Mouse (Mus musculus) liver, embryonic 12.5 days (tissue): Measurements from ENCODE around the gene Mmp15. TPM values are rescaled to one million over a fixed set of nuclear protein-coding genes. Genes with fewer than 3 reads are reported as not detected.

Source experiments
- ATAC-seq: fragments of 200-750 bp; cut with Nextera tagmentation; 2 replicates; pipeline ENCODE4 v1.8.0; 2017; ENCODE audit warnings: moderate number of reproducible peaks, mild to moderate bottlenecking, moderate library complexity
- H3K27ac ChIP-seq: fragments of 300-500 bp; sonication (generic); 2 replicates; pipeline ENCODE4 v1.5.1; 2016; ENCODE audit warnings: mild to moderate bottlenecking
- H3K27me3 ChIP-seq: fragments of 300-500 bp; sonication (generic); replicated peaks from 2 replicates; pipeline ENCODE4 v1.6.1; 2016; ENCODE audit warnings: mild to moderate bottlenecking, moderate library complexity
- H3K36me3 ChIP-seq: fragments of 300-500 bp; sonication (generic); 2 replicates; pipeline ENCODE4 v1.6.1; 2016; ENCODE audit warnings: mild to moderate bottlenecking, moderate library complexity
- H3K4me1 ChIP-seq: fragments of 300-500 bp; sonication (generic); 2 replicates; pipeline ENCODE4 v1.6.1; 2016
- H3K4me2 ChIP-seq: fragments of 300-500 bp; sonication (generic); 2 replicates; pipeline ENCODE4 v1.6.1; 2016; ENCODE audit warnings: mild to moderate bottlenecking, moderate library complexity
- H3K4me3 ChIP-seq: fragments of 300-500 bp; sonication (generic); 2 replicates; pipeline ENCODE4 v1.5.1; 2016; ENCODE audit warnings: mild to moderate bottlenecking, moderate library complexity
- H3K9ac ChIP-seq: fragments of 300-500 bp; sonication (generic); 2 replicates; pipeline ENCODE4 v1.6.1; 2016; ENCODE audit warnings: mild to moderate bottlenecking, moderate library complexity
- H3K9me3 ChIP-seq: fragments of 300-500 bp; sonication (generic); replicated peaks from 2 replicates; pipeline ENCODE4 v1.6.1; 2016; ENCODE audit warnings: mild to moderate bottlenecking, moderate library complexity
- WGBS: fragments of 180-500 bp; shearing (Covaris S2); methylation state at CpG from one replicate; pipeline ENCODE4 v1.1.7; 2016; ENCODE audit not compliant: insufficient replicate concordance; 5-methylcytosine and 5-hydroxymethylcytosine counted together
- polyA plus RNA-seq: library from polyadenylated mRNA; unstranded; fragments of >200 nt; fragmentation: Nextera tagmentation; extraction: Ambion mirVana; gene quantifications from 2 replicates; pipeline ENCODE4 v1.2.1, GENCODE M21; 2016

Mmp15 gene
- polyA plus RNA-seq, 1 experiment from 2014 or later: 2.9 TPM

DNA sequence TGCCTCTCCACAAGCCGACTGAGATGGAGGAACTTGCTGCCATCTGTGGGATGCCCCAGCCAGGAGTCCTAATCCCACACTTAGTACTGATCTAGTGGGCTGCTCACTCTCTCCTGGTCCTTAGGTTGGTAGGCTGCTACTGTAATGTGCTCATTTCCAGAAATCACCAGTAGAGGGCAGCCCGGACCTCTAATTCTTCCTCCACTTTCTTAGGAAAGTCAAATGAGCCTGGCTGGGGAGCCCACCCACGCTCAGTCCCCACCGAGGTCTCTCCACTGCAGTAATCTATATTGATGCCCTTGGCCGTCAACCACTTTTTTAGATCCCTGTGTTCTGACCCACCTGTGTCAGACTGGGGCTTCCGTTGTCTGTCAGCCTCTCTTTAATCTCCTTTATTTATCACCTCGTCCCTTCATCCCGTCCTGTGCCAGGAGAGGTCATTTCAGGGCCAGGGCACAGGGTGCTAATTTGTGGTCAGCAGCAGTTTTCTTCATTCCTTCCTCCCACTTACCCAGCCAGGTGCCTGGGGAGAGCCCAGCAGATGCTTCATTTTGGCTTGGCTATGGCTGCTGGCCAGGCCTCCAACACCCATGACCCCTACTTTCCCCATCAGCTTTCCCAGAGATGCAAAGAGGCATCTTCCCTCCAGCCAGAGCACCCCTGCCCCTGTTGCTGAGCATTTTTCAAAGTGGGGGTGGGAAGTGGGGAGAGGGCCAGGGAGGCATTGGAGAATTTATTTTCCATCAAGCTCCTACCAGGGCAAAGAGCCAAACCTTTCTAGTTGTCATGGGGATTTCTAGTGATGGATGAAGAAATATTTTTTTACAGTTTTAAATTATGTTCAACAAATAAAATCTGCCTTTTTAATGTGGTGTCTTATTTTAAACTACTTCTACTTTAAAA lies 5.2 kb upstream of the Mmp15 start:
- H3K9me3 ChIP-seq: no peaks in the 10 kb centered on the region

DNA sequence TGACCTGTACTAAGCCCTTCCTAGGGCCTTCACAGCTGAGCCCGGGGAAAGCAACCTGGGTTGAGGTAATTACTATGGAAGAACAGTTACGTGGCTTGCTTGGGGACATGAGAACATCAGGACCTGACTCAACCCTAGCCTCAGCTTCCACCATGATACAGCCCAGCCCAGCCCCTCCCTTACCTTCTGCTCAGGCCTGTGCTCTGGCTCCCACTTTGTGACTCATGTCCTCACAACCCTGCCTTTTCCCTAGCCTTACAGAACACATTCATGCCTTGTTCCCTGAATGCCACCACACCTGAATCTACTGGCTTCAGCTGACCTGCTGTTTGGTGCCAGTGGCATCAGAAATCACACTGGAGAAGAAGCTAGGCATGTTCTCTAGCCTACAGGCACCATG lies 3.7 kb upstream of the Mmp15 start:
- Histone ChIP-seq H3K36me3 (peaks cover 16% of the 10 kb centered on the region), H3K4me3 (no peak overlapping the region), H3K9ac (no peak overlapping the region), H3K4me1 (peaks cover 10% of the 10 kb centered on the region; the same call in 1 of the 2 replicates), H3K27ac (no peak overlapping the region), H3K9me3 (no peaks in the 10 kb centered on the region), H3K27me3 (peaks cover 55% of the 10 kb centered on the region), H3K4me2 (no peak overlapping the region)
- 49% methylated on average over 2 of the region's 2 CpGs for WGBS
- ATAC-seq: no peak

More for the DNA sequence above, 5.2 kb upstream of the Mmp15 start:
- Histone ChIP-seq H3K27me3 (peaks cover 40% of the 10 kb centered on the region), H3K4me3 (no peak overlapping the region), H3K27ac (no peak overlapping the region), H3K4me1 (peaks cover 5% of the 10 kb centered on the region; the same call in 1 of the 2 replicates), H3K36me3 (peaks cover 21% of the 10 kb centered on the region), H3K9ac (no peak overlapping the region), H3K4me2 (no peak overlapping the region)
- ATAC-seq: no peak
- WGBS: 32% methylated on average over 8 of the region's 8 CpGs

DNA sequence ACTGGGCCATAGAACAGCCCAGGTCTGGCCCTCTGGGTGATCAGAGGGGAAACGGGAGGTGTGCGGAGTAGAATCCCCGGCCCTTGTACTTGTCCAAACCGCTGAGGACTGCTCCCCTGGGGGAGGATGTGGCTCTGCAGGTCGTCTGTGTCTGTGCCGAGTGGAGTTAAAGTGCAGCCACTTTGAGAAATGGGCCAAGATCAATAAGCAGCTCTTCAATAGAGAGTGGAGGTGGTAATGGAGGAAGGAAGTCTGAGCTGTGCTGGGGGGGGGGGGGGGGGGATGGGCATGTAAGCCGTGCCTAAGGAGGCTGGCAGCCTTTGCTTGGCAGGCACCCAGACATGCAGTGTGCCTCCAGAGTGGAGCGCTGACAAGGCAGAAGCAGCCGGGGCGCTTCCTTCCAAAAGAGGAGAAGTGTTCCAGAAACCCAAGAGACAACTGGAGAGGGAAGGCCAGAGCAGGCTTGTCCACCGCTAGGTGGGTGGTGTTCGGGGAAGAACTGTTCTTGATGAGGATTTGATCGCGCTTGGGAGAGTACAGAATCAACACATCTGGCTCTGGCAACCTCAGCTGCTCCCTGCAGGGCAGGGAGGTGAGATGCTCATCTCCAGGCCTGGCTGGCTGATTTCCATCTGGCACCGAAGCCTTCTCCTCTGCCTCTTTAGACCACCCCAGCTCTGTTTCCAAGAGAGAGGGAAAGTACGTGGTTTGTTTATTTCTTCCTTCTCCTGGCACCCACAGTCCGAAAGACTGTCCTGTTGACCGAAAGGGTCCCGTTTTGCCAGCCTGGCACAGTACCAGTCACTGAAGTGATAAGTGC lies 3.0 kb upstream of the Mmp15 start:
- no peak overlapping the region for H3K4me3 ChIP-seq
- no peak overlapping the region for H3K4me2 ChIP-seq
- no peak overlapping the region for H3K27ac ChIP-seq
- H3K9ac ChIP-seq: no peak overlapping the region
- no peaks in the 10 kb centered on the region for H3K9me3 ChIP-seq
- WGBS: 48% methylated on average over 19 of the region's 19 CpGs
- peaks cover 62% of the 10 kb centered on the region for H3K27me3 ChIP-seq
- peaks cover 10% of the 10 kb centered on the region; the same call in 1 of the 2 replicates for H3K36me3 ChIP-seq
- peaks cover 10% of the 10 kb centered on the region; the same call in 1 of the 2 replicates for H3K4me1 ChIP-seq
- ATAC-seq: no peak

DNA sequence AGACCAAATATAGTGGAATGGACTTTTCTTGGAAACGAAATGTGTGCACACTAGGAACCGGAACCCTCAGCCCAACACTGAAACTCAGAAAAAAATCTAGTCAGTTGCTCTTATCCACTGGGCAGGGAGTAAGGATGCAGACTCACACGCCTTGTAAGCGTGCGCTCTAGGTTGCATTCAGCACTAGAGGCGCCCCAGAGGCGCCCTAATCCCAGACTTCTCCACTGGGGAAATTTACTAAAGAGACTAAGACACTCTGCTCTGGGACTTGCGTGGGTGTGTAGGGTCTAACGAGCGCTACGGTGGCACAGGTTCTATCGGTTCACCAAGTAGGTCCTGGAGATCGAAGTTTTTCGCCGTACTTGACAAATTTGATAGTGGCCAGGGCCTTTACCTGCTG lies 607 bp upstream of the Mmp15 start:
- no peak for ATAC-seq
- H3K27ac ChIP-seq: no peak overlapping the region

DNA sequence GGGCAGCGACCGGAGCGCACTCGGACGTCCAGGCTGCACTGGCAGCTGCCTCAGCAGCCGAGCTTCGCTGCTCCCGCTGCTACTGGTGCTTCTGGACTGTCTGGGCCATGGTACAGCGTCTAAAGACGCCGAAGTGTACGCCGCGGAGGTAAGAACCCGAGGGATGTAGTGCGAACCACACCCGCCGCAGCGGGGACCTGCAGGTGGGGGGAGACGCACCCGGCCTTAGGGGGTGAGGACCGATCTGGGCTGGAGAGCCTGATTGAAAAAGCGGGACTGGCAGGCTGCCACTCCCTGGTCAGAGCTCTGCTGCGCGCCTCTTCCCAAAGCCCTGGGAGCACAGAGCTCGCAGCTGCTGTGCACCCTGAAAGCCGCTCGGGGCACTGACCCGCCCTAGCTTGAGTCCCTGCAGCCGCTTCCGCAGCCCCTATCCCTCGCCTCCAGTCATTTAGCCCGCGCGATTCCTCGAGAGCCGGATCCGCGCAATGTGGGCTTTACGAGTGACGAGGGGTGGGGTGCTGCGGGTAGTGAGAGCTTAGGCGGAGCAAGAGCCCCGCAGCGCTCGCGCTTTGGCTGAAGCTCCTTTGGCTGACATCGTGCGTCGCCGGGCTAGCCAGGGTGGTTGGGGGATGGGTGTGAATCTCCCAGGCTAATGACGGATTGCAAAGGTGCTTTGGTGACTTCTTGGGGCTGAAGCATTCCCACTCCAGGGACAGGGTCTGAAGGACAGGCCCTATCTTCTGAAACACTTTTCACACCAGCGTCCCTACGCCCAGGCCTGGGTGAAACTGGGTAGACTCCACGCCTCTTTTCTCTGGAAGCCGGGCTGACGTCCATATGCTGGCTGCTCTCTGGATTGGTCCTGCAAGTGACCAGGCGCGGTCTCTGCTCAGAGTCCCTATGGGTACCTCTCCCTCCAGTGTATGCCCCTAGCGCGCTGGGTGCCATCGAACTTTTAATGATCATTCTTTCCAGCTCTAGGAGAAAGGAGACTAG lies 1.1 kb downstream of the Mmp15 start:
- peaks cover 11% of the 10 kb centered on the region; the same call in 1 of the 2 replicates for H3K4me1 ChIP-seq
- H3K4me2 ChIP-seq: peak overlapping the region; percentile 71
- H3K36me3 ChIP-seq: no peaks in the 10 kb centered on the region
- ATAC-seq: no peak
- H3K4me3 ChIP-seq: peak overlapping the region; percentile 54
- H3K27me3 ChIP-seq: peaks cover 86% of the 10 kb centered on the region
- H3K9ac ChIP-seq: peak overlapping the region; percentile 59
- H3K9me3 ChIP-seq: no peaks in the 10 kb centered on the region
- 4% methylated on average over 62 of the region's 62 CpGs for WGBS
- H3K27ac ChIP-seq: no peak overlapping the region

More for the DNA sequence above, 607 bp upstream of the Mmp15 start:
- Histone ChIP-seq H3K36me3 (no peaks in the 10 kb centered on the region), H3K4me1 (peaks cover 10% of the 10 kb centered on the region; the same call in 1 of the 2 replicates), H3K4me2 (peak overlapping the region; percentile 71), H3K9me3 (no peaks in the 10 kb centered on the region), H3K4me3 (no peak overlapping the region), H3K27me3 (peaks cover 86% of the 10 kb centered on the region), H3K9ac (no peak overlapping the region)
- WGBS: 7% methylated on average over 15 of the region's 15 CpGs

DNA sequence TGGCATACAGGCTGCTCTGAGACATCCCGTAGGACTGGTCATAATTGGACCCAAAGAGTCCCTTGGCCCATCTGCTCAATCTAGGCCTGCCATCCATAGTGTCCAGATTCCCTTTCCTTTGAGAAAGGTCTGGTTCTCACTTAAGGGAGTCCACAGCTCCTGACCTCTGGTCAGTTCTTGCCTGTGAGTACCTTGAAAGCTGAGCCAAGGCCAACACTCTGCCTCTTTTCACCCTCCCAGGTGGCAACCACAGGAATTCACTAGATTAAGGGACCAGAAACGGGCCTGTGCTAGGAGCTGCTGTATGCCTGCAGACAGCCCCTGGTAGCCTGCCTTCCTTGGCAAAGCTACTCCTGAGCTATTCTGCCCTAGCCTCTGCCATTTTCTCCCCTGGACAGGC lies 2.5 kb downstream of the Mmp15 start:
- peaks cover 72% of the 10 kb centered on the region for H3K27me3 ChIP-seq
- no peaks in the 10 kb centered on the region for H3K9me3 ChIP-seq
- WGBS: 66% methylated on average over 2 of the region's 2 CpGs
- H3K9ac ChIP-seq: no peak overlapping the region
- no peak overlapping the region for H3K27ac ChIP-seq
- no peak overlapping the region for H3K4me2 ChIP-seq
- H3K36me3 ChIP-seq: no peaks in the 10 kb centered on the region
- peaks cover 25% of the 10 kb centered on the region for H3K4me1 ChIP-seq
- H3K4me3 ChIP-seq: no peak overlapping the region
- no peak for ATAC-seq

DNA sequence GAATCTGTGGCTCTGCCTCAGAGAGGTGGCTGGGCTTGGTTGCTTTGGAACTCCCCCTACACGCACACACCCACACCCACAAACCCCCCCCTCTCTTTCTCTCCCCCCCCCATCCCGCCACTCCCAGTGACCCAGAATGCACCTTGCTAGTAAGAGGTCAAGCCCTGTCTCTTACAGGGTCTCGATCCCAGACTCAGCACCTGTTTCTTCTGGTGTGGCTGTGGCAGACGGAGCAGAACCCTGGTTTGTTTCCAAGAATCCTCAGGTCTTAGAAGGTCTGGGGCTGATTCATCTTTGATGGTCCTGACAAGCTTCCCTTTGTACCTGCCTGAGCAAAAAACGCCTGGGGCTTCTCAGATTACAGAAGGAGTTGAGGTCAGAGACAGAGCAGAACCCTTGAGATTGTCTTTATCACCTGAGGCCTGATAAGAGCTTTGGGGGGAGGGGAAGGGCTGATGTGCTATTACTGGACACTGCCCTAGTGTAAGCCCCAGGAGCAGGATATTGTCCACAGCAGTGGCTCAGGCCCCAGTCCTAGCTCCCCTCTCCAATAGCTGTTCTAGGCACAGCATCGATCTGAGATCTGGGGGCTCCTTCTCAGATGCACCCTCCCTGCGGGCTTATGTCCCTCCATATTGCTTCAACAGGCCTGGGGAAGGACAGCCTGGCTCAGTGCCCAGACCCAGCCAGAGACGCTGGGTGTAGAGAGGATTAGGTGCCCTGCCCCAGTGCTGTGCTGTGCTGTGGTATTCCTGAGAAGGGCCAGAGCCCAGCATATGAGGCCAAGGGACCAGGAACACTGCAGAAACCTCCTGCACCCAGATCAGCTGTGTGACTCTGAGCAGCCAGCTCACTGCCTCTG lies 6.7 kb downstream of the Mmp15 start:
- H3K9me3 ChIP-seq: no peaks in the 10 kb centered on the region
- peaks cover 36% of the 10 kb centered on the region for H3K4me1 ChIP-seq
- WGBS: 50% methylated on average over 8 of the region's 8 CpGs
- no peaks in the 10 kb centered on the region for H3K36me3 ChIP-seq
- H3K4me2 ChIP-seq: no peak overlapping the region
- peak overlapping the region; percentile 12; the same call in 1 of the 2 replicates for H3K9ac ChIP-seq
- H3K27ac ChIP-seq: no peak overlapping the region
- H3K4me3 ChIP-seq: no peak overlapping the region
- ATAC-seq: no peak
- peaks cover 31% of the 10 kb centered on the region for H3K27me3 ChIP-seq

DNA sequence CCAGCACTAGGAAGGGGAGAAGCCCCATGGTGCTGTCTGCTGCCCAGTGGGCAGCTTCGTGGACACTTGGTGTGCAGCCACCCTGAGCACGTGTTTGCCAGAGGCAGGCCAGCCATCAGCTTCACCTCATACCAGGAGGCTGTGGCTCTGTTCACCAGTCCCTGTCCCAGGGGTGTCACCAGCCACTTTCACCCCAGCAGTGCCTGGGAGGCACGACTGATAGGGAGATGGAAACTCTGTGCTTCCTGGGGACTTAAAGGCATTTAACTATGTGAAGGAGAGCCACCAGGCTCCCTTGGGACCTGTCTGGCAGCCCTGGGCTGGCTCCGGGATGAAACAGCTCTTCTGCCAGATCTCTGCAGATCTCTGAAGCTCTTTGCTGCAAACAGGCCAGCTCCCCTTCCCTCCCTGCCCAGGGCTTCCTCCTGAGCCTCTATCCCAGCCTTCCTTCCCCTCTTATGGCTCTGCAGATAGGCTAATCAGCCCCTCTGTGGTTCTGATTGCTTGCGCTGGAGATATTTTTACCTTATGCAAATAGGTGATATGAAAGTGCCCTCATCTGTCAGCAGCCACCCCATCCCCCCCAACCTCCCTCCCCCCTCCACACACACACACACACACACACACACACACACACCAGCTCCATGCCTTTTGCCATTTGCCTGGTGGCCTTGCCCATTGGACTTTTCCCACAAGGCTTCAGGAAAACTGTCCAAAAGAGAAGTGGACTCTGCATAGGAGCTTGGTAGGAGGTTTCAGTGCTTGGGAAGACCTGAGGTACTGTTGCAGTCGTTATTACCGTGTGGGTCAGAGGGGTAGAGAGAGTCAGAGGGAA lies 8.3 kb downstream of the Mmp15 start:
- H3K4me3 ChIP-seq: no peak overlapping the region
- peaks cover 42% of the 10 kb centered on the region for H3K4me1 ChIP-seq

DNA sequence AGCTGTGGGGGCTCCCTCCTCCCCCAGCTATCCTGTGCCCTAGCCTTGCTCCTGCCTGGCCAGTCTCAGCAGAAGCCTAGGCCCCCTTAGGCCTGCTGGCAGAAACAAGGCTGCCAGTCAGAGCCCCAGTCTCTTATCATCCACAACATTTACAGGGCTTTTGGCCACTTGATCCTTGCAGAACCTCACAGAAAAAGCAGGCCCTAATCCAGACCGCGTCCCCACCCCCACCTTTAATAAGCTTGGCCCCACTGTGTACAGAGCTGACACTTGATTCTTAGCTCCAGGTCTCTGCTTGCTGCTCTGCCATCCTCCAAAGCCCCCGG lies 8.9 kb downstream of the Mmp15 start:
- Histone ChIP-seq H3K36me3 (no peaks in the 10 kb centered on the region), H3K27ac (0 out of 2 replicates have a peak overlapping the region, but pooled peaks have one; percentile 24), H3K4me2 (peak overlapping the region; percentile 39), H3K4me3 (no peak overlapping the region), H3K9me3 (no peaks in the 10 kb centered on the region), H3K4me1 (peaks cover 45% of the 10 kb centered on the region), H3K27me3 (peaks cover 9% of the 10 kb centered on the region), H3K9ac (no peak overlapping the region)
- peak; percentile 57 for ATAC-seq
- WGBS: 42% methylated on average over 3 of the region's 3 CpGs

More for the DNA sequence above, 8.3 kb downstream of the Mmp15 start:
- peaks cover 14% of the 10 kb centered on the region for H3K27me3 ChIP-seq
- ATAC-seq: peak; percentile 78
- 23% methylated on average over 7 of the region's 7 CpGs for WGBS
- no peaks in the 10 kb centered on the region for H3K36me3 ChIP-seq
- no peak overlapping the region for H3K9ac ChIP-seq
- H3K27ac ChIP-seq: 0 out of 2 replicates have a peak overlapping the region, but pooled peaks have one; percentile 24
- no peaks in the 10 kb centered on the region for H3K9me3 ChIP-seq
- peak overlapping the region; percentile 39 for H3K4me2 ChIP-seq

DNA sequence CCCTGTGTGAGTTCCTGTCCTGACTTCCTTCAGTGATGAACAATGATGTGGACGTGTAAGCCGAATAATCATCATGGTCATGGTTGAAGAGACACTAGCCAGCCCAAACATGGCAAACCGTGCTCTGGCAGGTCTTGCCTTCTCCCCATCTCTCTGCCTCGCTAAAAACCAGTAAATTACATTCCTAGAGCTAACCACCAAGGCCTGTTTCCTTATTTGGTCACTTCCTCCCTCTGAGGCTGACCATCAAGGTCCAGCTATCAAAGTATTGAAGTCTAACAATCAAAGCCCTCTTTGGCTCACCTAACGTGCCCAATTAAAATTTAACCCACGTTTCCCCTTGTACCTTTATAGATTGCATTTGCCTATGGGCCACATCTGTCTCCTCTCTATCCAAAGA lies 10.2 kb downstream of the Mmp15 start:
- 57% methylated on average over 6 of the region's 6 CpGs for WGBS

More for the DNA sequence above, 10.2 kb downstream of the Mmp15 start:
- Histone ChIP-seq H3K4me3 (no peak overlapping the region), H3K27me3 (no peaks in the 10 kb centered on the region), H3K4me2 (no peak overlapping the region), H3K27ac (no peak overlapping the region), H3K9me3 (no peaks in the 10 kb centered on the region), H3K36me3 (no peaks in the 10 kb centered on the region), H3K9ac (no peak overlapping the region), H3K4me1 (peaks cover 56% of the 10 kb centered on the region)
- ATAC-seq: no peak
